Mouse (Mus musculus) layer of hippocampus, postnatal 36 days (tissue): ENCODE measurements around the gene Iqcf6. TPM values are rescaled to one million over a fixed set of nuclear protein-coding genes. Genes with fewer than 3 reads are reported as not detected.
"Not testable (repeated sequence)": the region's sequence is repeated elsewhere in the genome, so short reads cannot be mapped to it uniquely, and the experiment has no call there.

Source experiments
- DNase-seq, 2 experiments: peaks; one replicate each; pipeline ENCODE4 v3.0.0; 2022
- total RNA-seq, 2 experiments: library from RNA; stranded (reverse); gene quantifications; 2 replicates each; pipeline ENCODE4 v1.2.3; 2021

The Iqcf6 gene
- not detected for total RNA-seq

DNA sequence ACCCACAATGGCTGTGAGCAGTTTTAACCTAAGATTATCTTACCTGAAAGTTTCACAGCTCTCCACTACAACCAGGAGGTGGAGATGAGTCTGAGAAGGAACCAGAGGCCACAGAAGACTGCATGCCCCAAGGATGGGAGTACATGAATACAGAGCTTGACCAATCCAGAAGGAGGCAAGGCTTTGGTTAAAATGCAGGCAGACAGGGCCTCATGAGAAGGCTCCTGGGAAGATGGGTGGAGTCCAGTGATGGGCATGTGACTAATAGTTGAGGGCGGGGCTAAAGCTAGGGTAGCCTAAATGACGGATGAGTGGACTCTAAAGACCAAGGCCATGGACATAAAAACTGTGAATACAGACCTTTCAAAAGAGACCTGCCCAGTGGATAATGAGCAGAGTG lies at the start of gene Iqcf6:
Gene Iqcf6, plus strand, starts transcription at position 301 of the 400 bp plus-strand sequence.
- no peak for DNase-seq

DNA sequence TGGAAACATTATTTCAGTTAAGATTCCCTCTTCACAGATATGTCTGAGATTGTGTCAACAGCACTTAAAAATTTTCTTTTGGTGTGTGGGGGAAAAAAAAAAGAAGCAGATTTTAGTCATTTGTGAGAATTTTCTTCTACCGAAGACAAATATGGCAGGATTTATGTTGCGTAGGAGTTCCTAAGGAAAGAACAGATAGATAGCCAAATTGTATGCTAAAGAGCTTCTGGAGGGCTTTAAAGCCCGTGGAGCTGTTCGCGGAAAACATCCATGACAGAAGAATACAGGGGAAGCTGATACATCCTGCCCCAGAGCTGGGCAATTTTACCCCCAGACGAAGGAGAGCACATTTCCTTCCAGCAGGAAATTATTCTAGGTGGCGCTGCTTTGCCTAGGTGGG lies 46.4 kb upstream of the Iqcf6 start:
- DNase-seq = no peak

DNA sequence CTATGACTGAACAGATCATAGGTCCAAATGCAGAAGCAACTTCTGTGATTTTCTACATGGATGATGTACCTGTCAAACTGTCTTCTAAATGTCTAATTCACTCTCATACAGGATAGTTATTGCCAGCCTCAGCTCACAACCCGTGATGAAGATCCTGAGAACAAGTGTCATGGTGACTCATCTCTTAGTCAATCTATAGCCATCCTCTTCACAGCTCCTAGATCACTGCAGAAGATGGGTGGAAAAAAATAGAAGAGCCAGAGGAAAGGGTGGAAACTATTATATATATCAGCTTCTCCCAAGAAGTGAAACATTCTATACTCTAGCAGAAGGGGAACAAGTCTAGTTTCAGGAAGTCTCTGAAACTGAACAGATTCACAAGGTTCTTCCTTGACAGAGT lies 43.8 kb upstream of the Iqcf6 start:
- no peak for DNase-seq

DNA sequence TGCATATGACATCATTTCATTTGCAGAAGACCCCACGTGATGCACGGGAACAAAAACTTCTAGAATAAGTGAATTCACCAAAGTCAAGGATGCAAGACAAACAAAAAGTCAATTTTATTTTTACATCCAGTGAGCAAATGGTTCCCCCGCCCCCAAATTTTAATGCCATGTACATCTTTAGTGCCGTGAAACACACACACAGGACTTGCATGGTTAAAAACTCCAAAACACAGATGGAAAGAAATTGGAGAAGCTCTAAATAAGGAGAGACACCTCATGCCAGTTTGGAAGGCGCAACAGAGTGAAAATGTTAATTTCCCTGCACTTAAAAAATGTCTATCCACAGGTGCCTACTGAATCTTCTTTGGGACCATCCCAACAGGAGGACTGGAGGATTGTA lies 34.2 kb upstream of the Iqcf6 start:
- no peak for DNase-seq

DNA sequence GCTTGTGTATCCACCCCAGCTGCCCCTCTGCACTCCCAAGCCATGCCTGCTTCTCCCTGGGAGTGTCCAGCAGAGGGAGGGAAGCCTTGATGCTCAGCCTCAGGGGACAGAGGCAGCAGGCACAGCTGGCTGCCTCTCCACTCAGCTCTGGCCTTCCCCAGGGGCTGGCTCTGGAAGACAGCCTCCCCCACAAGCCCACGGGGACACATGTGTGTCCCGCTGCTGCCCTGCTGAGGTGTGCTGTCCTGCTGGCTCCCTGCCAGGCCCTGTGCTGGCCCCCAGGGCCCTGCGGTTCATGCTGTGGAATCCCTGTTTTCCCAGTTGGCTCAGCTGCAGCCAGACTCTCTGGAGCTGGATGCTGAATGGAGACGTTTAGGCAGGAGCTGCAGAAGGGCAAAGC lies 31.0 kb upstream of the Iqcf6 start:
- not testable (repeated sequence) for DNase-seq

DNA sequence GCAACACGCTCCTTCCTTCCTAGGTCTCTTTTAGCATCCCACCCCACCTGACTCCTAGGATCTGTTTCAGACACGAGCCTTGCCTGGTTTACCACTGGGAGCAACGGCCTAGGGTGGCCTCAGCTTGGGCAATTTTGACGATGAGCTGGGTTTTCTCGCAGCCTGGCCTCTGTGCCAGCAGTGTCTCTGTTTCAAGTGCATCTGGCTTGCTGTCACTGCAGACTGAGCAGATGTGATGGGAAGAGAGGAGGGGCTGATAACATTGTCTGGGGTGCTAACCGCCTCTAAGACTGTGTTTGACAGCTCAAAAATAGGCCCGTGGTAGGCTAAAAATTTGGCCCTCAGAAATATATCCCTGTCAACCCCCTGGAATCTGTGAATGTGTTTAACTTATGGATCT lies 30.5 kb upstream of the Iqcf6 start:
- DNase-seq = no peak

DNA sequence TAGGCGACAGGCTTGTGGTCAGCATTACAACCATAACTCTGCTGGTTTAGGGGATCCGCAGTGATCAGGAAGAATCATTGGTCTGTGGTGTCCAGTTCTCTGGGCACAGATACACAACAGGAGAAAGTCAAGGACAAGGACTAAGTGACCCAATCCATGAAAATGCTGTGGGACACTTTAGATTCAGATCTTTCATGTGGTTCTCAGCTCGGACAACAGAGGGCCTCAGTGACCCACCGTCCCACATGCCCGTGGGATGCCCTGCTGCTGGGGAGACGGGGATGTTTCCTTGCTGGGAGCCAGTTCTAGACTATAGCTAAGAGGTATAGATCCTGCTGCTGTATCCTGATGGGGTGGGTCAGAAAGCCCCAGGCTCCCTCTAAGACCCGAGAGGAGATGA lies 27.9 kb upstream of the Iqcf6 start:
- DNase-seq = no peak

DNA sequence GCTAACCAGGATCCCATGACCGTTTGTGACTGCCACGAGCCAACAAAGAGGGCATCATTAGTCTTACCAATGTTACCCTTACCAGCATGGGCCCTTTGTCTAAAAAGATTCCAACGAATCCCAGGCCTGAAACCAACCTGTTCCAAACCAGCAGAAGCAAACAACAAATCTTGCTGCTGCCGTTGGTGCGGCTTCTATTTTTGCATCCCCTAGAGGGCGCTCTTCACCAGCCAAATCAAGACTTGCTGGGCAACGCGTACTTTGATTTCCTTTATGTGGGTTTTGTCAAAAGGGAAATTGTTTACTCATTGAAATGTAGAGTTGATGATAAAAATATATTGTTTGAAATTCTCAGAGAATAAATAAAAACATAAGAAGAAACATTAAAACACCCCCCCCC lies 25.8 kb upstream of the Iqcf6 start:
- peak; percentile 57 to 58 for DNase-seq

DNA sequence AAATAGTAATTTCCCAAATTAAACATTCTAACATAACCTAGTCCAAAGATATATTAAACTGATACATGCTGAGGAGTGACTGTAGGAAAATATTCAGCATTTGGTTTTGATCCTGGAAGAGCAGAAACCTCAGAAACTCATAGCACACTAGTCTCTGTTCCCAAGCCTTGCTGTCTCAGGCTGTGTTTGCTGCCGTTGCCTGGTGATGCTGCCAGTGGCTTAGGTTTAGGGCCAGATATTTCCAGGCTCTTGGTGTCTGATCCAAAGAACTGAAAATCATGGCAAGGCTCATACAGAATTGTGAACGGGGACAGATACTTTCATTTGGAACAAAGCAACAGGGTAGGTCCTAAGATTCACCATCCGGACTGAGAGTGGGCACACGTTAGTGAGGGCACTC lies 15.7 kb upstream of the Iqcf6 start:
- no peak for DNase-seq

DNA sequence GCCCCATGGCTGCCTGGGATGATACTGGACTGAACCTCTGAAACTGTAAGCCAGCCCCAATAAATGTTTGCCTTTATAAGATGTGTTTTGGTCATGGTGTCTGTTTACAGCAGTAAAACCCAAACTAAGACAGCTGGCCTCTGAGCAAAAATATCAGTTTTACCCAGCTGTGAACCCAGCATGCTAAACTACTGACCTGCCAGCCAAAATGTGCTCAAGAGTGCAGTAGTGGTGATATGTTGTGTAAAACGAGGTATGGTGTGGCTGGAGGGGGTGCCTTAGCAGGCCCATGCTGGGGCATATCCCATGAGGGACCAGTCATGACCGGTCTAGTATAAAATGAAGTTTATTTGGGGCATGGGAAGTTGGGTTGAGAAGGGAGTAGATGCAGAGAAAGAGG lies 12.4 kb upstream of the Iqcf6 start:
- DNase-seq = no peak

DNA sequence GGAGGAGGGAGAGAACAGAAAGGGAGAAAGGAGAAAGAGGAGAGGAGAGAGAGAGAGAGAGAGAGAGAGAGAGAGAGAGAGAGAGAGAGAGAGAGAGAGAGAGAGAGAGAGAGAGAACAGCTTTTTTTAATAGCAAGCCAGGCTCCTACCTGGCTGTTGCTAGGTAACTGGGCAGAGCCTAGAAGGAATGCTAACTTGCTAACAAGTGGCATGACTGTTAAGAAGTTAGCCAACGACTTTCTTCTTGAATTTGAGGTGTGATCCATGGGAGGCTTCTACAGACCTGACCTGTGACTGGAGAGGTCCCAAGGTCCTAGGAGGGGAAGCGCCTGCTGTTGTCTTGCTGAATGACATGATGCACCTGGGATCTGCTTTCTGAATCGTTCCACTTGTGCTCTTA lies 11.8 kb upstream of the Iqcf6 start:
- no peak for DNase-seq

DNA sequence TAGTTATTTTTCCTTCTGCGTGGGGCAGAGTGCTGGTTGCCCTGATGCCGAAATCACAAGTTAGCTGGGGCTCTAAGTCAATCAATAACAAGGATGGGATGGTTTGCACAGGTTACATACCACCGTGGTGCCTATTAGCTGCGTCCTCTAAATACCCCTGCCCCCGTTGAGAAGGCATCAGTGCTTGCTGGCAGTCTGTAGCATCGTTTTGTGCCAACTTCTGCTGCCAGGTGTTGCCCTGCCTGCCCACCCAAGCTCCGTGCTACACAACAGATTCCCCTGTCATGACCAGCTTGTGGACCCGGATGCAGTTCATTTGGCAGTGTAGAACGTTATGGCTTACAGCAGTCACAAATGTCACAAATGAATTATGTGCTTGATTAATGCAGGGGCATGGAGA lies 10.1 kb upstream of the Iqcf6 start:
- no peak for DNase-seq

DNA sequence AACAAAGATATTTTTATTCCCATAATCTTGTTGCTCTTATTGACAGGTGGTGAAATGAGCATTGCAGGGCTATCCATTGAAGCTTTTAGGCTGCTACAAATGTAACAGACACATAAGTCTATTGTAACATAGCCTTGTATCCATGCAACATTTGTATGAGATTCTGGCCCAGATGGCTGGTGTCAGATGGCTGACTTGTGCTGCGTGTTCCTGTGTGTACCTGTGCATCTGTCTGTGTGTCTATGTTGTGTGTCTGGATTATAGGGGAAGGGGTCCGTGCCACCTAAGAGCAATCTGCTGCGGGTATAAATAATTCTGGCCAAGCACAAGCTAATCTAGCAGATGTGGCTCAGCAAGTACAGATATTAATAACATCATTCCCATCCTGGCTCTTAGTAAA lies 8.9 kb upstream of the Iqcf6 start:
- DNase-seq = peak; percentile 79 to 83

DNA sequence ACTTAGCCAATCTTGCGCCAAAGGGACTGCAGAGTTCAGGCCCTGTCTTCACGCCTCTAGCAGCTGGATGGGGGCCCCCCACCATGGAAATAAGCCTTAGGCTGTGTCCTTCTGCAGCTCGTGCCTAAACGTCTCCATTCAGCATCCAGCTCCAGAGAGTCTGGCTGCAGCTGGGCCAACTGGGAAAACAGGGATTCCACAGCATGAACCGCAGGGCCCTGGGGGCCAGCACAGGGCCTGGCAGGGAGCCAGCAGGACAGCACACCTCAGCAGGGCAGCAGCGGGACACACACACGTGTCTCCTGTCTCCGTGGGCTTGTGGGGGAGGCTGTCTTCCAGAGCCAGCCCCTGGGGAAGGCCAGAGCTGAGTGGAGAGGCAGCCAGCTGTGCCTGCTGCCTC lies 1.4 kb downstream of the Iqcf6 start:
- not testable (repeated sequence) for DNase-seq

DNA sequence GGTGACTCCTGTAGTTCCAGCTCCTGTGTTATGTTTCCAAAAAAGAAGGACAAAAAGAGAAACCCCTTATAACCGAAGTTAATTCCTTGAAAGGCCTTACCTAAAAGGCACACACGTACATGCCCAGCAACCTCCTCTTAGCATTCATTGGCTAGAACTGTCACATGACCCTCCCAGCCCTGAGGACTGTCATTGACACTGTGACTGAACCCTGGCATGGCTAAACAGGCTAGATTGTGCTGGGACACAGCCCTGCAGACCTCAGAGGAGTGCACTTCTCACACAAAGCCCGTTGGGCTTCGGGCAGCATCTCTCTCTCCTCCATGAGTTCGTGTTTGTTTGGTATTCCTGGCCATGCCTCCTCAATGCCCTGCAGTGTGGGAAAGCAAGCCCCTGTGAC lies 5.8 kb downstream of the Iqcf6 start:
- DNase-seq = no peak

DNA sequence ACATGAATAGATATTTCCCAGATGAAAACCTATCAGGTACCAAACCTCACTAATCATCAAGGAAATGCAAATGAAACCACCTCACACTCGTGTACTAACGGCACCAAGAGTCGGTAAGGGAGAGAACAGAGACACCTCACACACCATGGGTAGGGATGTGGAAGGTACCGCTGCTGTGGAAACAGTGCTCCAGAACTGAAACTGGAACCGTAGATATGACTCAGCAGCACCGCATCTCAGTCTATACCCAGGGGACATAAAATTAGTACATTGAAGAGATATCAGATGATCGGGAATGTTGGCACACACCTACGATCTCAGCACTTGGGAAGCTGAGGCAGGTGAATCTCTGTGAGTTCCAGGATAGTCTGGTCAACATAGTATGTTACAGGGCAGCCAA lies 11.8 kb downstream of the Iqcf6 start:
- DNase-seq = no peak

DNA sequence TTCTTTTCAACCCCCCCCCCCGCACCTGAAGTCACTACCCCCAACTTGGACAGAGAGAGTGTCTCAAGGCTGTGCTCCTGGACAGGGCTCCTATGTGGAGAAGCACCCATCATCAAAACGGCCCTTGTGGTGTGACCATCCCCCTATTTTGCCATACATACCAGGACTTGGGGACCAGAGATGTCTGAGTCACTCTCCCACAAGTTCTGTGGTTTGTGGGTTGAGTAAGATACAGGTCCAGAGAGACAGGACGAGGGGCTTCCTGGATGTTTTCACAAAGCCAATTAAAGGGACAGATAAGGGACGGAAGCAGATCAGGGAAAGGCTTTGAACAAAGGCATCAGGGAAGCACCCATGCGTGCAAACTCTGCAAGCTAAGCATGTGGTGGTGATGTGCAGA lies 15.0 kb downstream of the Iqcf6 start:
- DNase-seq = no peak

DNA sequence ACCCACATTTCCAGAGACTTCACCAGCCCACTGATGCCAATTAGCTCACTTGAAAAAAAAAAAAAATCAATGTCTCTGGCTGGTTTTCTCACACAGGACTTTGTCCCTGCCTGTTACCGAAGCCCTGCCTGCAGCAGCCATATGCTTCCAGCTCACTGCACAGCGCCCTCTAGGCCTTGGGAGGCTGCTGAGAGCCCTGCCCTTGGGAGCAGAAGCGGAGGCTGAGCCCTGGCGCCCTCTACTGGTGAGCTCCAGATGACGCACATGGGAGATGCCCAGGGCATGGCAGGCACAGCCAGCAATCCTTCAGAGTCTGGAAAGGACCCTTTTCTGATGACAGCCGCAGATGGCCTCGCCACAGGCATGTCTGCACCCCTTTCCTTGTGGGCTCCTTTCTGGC lies 16.7 kb downstream of the Iqcf6 start:
- peak; percentile 77 to 79 for DNase-seq

DNA sequence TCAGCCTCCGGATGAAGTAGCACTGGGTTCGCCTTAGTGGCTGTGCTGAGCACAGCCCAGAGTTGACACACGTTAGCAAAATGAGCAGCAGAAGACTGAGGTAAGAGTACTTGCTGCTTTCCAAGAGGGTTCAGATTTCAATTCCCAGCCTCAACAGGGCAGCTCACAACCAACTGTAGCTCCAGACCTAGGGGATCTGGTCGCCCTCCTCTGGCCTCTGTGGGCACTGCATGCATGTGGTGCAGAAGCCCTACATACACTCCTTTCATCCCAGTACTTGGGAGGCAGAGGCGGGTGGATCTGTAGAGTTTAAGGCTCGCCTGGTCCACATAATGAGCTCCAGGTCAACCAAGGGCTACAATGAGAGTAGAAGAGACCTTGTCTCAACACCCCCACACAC lies 17.4 kb downstream of the Iqcf6 start:
- DNase-seq = no peak

DNA sequence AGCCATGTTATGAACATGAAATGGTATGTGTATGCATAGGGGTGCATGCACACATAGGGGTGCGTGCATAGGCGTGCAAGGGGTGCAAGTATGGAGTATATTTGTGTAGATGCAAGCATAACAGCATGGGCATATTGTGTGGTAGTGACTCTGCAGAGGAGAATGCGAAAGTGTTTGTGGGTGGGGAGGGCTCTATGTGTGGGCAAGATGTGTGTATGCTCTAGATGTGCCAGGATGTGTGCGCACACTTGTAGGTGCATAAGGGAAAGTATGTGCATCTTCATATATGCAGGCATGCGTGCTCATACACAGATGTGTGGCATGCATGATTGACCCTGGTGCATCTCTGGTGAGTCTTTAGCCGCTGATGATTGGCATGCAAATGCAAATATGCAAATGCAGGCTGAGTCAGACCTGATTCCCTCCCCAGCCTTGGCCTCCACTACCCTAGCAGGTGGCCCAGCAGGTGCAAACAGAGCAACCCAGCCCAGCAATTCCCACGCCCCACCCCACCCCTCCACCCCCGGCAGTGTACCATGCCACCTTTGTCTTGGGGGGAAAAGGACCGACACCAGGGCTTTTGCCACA lies 19.4 kb downstream of the Iqcf6 start:
- DNase-seq = no peak

DNA sequence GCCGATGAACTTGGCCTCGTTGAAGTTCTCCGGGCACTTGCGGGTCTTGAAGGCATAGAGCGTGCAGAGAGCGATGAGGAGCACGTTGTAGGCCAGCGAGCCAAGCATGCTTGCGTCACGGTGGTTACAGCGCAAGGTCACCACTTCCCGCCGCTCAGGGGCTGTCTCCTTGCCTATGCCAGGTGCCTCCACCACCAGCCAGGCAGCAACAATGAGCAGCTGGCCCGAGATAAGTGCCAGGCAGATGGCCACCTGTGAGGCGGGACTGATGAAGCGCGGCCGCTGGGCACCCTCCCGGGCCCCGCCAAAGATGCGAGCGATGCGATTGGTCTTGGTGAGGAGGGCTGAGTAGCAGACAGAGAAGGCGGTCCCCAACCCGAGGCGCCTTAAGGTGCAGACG lies 20.8 kb downstream of the Iqcf6 start:
- no peak for DNase-seq

DNA sequence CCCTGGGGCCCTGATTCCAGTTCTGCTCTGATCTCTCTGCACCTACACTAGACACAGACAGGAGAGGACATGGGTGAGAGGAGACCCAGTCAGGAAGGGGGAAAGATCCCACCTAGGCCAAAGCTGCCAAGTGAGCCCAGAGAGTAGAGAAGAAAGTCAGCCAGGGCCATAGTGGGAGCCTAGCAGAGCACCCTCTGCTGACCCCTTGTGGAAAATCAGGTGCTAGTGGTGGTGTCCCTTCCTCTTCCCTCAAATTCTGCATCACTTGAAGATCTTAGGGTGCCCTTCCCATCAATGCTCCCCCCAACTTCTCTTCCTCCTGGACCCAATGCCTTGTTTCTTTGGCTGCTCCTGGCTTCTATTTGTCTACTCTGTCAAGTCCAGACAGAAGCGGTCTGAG lies 26.3 kb downstream of the Iqcf6 start:
- no peak for DNase-seq

DNA sequence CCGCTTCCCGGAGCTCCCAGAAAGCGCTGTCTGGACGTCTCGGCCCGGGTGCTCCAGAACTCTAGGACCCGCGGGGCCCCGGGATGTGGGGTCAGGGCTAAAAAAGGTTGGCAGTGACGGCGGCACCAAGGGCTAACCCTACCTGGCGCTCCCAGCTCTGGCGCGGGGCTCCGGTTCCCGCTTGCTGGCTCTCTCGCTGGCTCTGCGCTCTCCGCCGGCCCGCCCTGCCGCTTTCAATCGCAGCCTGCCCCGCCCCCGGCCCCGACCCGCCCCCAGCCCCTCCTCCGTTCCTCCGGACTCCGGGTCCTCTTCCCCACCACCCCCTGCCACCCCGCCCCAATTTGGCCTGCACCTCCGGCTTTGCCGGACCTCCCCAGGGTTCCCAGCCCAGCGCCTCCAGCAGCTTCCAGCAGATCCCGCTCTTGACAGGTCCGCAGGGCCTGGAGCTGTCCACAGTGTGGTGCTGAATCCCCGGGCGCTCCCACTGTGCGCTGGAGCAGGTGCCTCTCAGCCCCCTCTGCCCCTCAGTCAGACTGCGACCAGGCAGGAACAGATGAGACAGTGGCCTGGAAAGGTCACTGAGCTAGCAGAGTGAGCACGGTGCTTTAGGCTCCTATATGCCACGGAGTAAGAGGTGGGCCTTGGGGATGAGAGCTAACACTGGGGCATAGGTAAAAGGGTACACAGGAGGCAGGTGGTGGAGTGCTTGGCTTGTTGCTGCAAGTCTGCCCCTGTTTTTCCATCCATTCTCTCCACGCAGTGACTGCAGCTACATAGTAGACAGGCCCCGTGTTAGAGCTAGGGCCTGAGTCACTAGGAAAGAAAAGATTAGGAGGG lies 29.7 kb downstream of the Iqcf6 start, which contains the start of gene Grm2:
Gene Grm2, minus strand, starts transcription at position 199 of the 837 bp plus-strand sequence.
- peak in 1 of 2 experiments; percentile 29 for DNase-seq

DNA sequence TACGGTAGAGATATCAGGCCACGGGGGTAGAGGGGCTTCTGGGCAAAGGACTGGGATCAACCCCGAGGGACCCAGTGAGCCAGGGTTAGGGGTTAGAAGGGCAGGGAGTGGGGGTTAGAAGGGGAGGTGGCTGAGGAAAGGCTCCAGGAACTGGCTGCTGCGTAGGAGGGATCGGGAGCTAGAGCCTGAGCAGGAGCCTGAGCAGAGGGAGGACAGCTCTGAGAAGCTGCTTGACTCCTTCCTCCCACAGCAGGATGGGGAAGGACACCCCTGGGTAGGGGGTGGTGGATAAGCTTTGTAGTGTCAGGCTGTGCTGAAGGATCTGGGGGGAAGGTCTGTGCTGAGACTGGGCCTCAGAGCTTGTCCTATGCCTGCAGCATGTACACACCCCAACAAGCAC lies 30.4 kb downstream of the Iqcf6 start:
- no peak for DNase-seq
